Mouse (Mus musculus) urinary bladder, postnatal 4 days (tissue): ENCODE measurements around the gene Wdr81.

Experiments
- DNase-seq, 2 experiments: peaks; one replicate each; pipeline ENCODE4 v3.0.0; 2021 to 2022; ENCODE audit warnings: low spot score in 2 of 2

Wdr81 gene

DNA sequence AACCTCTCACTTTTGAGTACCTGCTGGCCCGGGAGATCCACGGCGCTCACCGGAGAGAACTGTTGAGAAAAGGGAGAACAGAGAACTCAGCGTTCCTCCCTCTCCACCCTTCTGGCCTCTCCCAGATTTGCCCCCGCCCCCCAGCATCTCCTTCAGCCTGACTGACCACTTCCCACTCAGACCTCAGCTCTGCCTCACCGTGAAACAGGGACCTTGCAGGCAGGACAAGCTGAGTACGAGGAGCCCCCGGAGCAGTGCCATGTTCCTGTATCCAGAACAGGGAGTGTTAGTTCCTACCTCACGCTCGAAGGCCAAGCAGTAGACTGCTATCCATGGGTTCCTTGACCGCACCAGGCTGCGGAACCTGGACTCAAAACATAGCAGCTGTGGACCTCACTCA is 16.3 kb downstream of the Wdr81 start:
- no peak for DNase-seq

DNA sequence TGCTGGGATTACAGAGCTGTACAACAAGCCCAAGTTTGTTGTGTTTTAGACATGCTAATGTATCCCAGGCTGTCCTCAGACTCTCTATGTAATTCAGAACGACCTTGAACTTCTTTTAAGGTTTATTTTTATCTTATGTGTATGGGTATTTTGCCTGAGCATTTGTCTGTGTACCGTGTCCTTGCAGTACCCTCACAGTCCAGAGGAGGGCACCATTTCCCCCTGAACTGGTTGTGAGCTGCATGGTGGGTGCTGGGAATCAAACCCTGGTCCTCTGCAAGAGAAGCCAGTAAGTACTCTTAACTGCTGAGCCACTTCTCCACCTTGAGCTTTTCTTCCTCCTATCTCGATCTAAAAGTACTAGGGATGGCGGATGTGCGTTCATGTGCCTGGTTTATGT is 20.4 kb downstream of the Wdr81 start:
- no peak for DNase-seq

- no peak for DNase-seq
These were observed 23.2 kb downstream of the Wdr81 start for GRCm38 (mm10) chr11:75431307-75431706.

DNA sequence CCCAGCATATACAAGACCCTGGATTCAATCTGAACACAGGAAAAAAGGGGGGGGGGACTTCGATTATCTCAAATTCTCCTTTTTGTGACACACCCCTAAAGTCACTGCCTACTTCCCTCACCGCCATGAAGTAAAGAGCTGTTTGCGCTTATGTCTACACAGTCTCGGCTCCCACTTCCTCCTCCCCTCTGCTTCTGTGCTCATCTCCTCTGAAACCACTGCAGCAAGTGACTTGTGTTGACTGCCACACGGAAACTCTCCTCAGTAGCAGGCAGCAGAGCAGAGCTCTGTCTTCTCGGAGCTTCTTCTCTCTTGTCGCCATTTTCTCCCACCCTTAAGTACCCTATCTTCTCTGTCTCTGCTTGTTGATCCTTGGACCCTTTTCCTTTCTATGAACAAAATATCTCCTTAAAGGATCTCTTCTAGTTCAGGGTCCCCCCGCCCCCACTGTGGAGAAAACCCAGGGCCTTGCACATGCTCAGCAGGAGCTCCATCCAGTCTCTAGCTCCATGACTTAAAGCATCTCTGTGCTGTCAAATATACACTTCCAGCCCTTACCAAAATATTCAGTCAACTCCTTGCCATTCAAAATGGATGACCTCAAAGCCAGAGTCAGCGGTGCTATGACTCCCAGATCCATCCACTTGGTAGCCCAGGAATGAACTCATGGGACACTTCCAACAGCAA is 25.4 kb downstream of the Wdr81 start:
- DNase-seq = no peak

DNA sequence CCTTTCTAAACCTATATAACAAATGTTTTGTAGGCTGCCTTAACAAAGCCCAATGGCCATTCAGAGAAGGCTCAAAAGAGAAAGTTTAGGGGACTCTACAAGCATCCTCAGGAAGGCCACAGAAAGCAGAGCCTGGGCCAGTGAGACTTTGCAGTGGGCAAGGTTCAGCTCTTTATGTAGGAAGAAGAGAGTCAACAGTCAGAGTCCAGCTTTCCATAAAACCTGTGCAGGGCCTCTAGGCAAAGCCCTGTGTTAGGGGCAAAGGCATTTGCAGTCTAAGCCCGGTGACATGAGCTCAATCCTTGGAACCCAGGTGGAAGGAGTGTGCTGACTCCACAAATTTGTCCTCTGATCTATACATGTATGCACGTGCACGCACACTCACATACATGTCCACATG is 30.1 kb downstream of the Wdr81 start:
- DNase-seq = no peak

DNA sequence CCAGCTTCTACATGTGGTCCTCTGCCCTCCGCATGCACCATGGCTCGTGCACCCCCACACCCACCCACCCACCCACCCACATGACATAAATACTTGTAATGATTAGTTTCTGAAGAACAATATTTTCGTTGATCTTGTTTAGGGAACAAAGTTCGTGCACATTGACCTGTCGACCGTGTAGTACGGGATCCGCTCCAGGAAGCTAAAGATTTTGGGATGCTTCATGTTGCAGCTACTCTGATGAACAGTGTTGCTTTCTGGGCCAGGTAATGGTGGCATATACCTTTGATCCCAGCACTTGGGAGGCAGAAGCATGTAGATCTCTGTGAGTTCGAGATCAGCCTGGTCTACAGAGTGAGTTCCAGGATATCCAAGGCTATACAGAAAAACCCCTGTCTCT is 30.5 kb downstream of the Wdr81 start:
- DNase-seq = no peak

- DNase-seq = no peak
These were observed 31.4 kb downstream of the Wdr81 start for GRCm38 (mm10) chr11:75423091-75423490.

DNA sequence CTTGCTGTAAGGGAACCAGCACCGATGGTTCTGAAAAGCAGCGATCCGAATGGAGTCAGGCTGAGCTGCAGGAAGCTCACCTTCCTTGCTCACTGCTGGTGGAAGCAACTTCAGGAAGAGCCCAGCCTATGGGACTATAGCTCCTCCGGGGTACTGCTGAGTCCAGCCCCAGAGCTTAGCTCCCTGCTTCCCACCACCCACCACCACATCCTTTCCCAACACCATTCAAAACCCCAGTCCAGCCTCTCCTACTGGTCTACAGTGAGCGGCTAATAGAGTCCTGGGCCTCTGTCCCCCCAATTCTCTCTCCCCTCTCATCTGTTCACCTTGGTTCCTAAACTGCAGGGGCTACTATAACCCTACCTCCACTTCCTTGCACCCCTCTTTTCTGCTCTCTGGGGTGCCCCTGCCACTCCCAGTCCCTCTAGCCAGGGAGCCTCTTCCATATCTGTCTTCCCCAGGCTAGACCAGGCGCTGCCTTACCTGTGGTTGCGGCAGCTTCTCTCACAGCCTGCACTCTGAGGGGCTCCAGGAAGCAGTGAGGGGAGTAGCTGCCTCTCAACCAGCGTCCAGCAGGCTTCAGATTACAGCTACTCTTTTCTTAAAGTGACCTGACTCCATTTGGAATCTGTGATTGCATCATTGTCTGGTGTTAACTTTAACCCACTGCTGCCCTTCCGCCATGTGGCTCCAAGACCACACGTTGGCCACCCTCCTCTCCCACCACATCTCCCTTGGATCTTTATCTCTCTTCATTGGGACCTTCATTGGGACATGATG is 32.3 kb downstream of the Wdr81 start, which contains the start of gene Serpinf1:
Gene Serpinf1 (minus strand): TSS at position 689 of the 780 bp plus-strand sequence.
- no peak for DNase-seq

- DNase-seq = no peak
These were observed 33.0 kb downstream of the Wdr81 start for GRCm38 (mm10) chr11:75421375-75422012.

- no peak for DNase-seq
These were observed 33.6 kb downstream of the Wdr81 start for GRCm38 (mm10) chr11:75420810-75421374.

DNA sequence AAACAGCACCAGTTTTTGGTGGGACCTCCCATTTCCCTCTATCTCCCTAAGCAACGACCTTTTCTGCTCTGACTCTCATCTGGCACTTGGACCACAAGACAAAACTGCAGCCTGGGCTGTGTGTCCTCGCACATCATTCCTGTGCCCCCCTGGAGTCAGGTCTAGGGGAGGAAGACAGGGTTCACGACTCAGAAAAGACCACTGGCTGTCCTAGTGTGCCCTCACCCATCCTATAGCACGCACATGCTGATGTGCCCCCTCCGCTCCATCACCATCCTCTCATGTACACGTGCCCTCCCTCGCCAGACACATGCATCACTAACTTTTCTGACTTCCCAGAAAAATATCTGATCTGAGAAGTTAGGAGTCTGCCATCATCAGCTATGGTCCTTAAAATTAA is 34.5 kb downstream of the Wdr81 start:
- DNase-seq = no peak

DNA sequence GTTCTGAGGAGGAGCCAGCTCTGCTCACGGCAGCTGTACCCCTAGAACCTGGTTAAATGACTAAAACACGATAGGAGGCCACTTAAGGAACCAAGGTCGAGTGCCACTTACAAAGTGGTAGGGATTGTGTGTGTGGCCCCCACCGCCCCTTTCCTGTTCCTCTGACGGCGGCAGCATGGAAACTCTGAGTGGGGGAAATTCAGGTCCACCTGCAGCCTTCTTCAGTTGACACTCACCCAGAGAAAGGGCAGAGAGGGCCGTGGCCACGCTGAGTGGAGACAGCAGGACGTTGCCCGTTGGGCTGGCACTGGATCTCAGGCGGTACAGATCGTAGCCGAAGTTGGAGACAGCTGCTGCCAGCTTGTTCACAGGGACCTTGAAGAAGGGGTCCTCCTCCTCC is 38.5 kb downstream of the Wdr81 start:
- DNase-seq = no peak

- DNase-seq = no peak
These were observed 39.4 kb downstream of the Wdr81 start for GRCm38 (mm10) chr11:75415096-75415495.

DNA sequence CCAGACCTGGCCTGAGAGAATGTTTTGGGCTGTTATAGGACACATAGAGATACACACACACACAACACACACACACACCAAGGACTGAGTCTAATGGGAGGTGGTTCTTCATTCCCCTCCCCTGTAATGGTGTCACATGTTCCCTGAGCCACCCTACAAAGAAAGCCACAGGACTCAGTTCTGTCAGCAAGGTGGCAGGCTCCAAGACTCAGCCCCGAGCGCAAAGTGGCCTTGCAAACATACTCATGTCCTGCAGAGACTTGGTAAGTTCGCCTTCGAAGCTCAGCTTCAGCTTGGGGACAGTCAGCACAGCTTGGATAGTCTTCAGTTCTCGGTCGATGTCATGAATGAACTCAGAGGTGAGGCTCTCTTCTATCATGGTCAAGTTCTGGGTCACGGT is 43.9 kb downstream of the Wdr81 start:
- DNase-seq = no peak

GRCm38 (mm10) chr11:75409679-75410575 is 44.6 kb downstream of the Wdr81 start:
- no peak for DNase-seq

GRCm38 (mm10) chr11:75406865-75407264 is 47.7 kb downstream of the Wdr81 start:
- no peak for DNase-seq

GRCm38 (mm10) chr11:75406104-75406503 is 48.4 kb downstream of the Wdr81 start:
- no peak for DNase-seq

- DNase-seq = no peak
These were observed 49.7 kb downstream of the Wdr81 start for GRCm38 (mm10) chr11:75404801-75405200.

- peak in 1 of 2 experiments; percentile 49 for DNase-seq
These were observed 51.0 kb downstream of the Wdr81 start for GRCm38 (mm10) chr11:75403301-75404052.

DNA sequence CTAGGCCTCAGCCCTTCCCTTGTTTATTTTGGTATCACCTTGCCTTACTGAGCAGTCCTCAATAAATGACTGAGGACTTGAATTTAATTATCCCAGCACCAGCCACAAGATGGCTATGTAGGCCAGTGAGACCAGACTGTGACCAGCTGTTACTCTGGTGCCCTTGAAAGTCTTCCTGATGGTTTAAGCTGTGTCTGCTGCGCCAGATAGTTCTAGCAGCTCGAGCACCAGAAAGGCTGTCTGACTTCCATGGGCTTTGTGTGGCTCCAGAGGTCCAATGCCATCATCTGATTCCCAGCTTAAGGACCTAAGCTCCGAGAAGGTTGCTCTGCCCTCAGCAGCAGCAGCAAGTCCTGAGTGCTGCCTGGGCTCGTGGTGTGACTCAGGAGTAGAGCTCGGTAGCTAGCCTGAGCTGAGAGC is 52.2 kb downstream of the Wdr81 start:
- DNase-seq = no peak

- DNase-seq = no peak
These were observed 54.4 kb downstream of the Wdr81 start for GRCm38 (mm10) chr11:75400099-75400498.
